Mouse (Mus musculus): ENCODE measurements around the gene Pdlim4. TPM values are rescaled to one million over a fixed set of nuclear protein-coding genes. Genes with fewer than 3 reads are reported as not detected.

Gene Pdlim4
- polyA plus RNA-seq, 1 experiment from 2014 or later = 33.0 TPM

Other genes starting within 250 kb of the Pdlim4 start
- 0.99 and 1.6 TPM in 2 replicates for gene Gm12216, start 209.8 kb downstream of the Pdlim4 start, polyA plus RNA-seq (2015; fragmentation: Nextera tagmentation; extraction: Ambion mirVana)
- 8.5 and 9.3 TPM in 2 replicates for gene Slc22a5, start 177.4 kb downstream of the Pdlim4 start, polyA plus RNA-seq (2015; fragmentation: Nextera tagmentation; extraction: Ambion mirVana)
- gene Slc22a21, start 88.7 kb downstream of the Pdlim4 start, polyA plus RNA-seq (2015; fragmentation: Nextera tagmentation; extraction: Ambion mirVana) = 2.3 and 3.6 TPM in 2 replicates
- gene Slc22a4, start 40.9 kb downstream of the Pdlim4 start, polyA plus RNA-seq (2015; fragmentation: Nextera tagmentation; extraction: Ambion mirVana) = 1.7 and 2.0 TPM in 2 replicates
- 12.6 and 16.1 TPM in 2 replicates for gene P4ha2, start 31.1 kb upstream of the Pdlim4 start, polyA plus RNA-seq (2015; fragmentation: Nextera tagmentation; extraction: Ambion mirVana)
- gene Csf2, start 180.7 kb upstream of the Pdlim4 start, polyA plus RNA-seq (2015; fragmentation: Nextera tagmentation; extraction: Ambion mirVana) = not detected in 2 replicates
- gene Il3, start 198.3 kb upstream of the Pdlim4 start, polyA plus RNA-seq (2015; fragmentation: Nextera tagmentation; extraction: Ambion mirVana) = not detected in 2 replicates
- gene Acsl6, start 234.8 kb upstream of the Pdlim4 start, polyA plus RNA-seq (2015; fragmentation: Nextera tagmentation; extraction: Ambion mirVana) = 32.2 and 37.0 TPM in 2 replicates

All from neural tube, embryonic 13.5 days (tissue).